In genomic region chr14:31650347-31650746, GRCm38 (mm10) we compare ENCODE assay signal across 18 mouse cellular contexts. TPM values are rescaled to one million over a fixed set of nuclear protein-coding genes. Genes with fewer than 3 reads are reported as not detected.
DNase-seq lines count a peak whose midpoint lies in the region; ATAC-seq and TF ChIP-seq lines count a peak whose summit lies in the region.
"Had no signal": no experiment of that assay in that cellular context is flagged by ENCODE, and none has a peak within 500 bp of the region (broad histone marks: within the 10 kb centered on the region; RNA-seq: fewer than 3 reads in every experiment).

No protein-coding gene starts in this region.

- intact Hi-C loops in gastrocnemius, adult 2 months (cut with DNase I): no loop called here
- intact Hi-C loops in left cerebral cortex, adult 2 months (cut with DNase I): no loop called here
- intact Hi-C loops in left cerebral cortex, postnatal 10 days (cut with DNase I): loop anchor here (10.0 kb wide), 1 partner anchor 294 kb away; no protein-coding TSS in a partner anchor

- ATAC-seq in megakaryocyte-erythroid progenitor cell, adult 5-6 weeks (replicated peaks; ENCODE audit: low FRiP score, low TSS enrichment, poor library complexity, severe bottlenecking): no peak
- ATAC-seq: forebrain, embryonic 13.5 days had no signal

- TF ChIP-seq CTCF in gastrocnemius, adult 2 months (IDR thresholded peaks at IDR 0.05): peak; percentile 30; the same call in 1 of the 2 replicates
- peak; percentile 31 for TF ChIP-seq CTCF in left cerebral cortex, adult 2 months (IDR thresholded peaks at IDR 0.05)

- DNase-seq in gastrocnemius, adult 2 months: no peak
- DNase-seq in gastrocnemius, postnatal 10 days: no peak
- DNase-seq in left cerebral cortex, adult 2 months (ENCODE audit: extremely low spot score in 1 of 2, low spot score in 2 of 2): no peak
- DNase-seq in left cerebral cortex, postnatal 10 days (ENCODE audit: extremely low spot score in 1 of 2, low spot score in 2 of 2): no peak
- peak; percentile 48 to 51 for DNase-seq in B cell, adult 2 months
- DNase-seq in R1 (ENCODE audit: low read depth, low spot score): peak; percentile 57
- no peak for DNase-seq in adrenal gland, adult 2 months
- DNase-seq: adrenal gland, postnatal 25 days; kidney, adult 11 months; lung, adult 2 months had no signal

- no peak overlapping the region for H3K4me3 ChIP-seq in gastrocnemius, adult 2 months
- H3K4me3 ChIP-seq in left cerebral cortex, adult 2 months: no peak overlapping the region
- H3K4me3 ChIP-seq: embryonic facial prominence, embryonic 15.5 days; forebrain, embryonic 13.5 days; heart, embryonic 10.5 days; myocyte had no signal

- no peak overlapping the region for H3K27ac ChIP-seq in gastrocnemius, adult 2 months
- H3K27ac ChIP-seq in left cerebral cortex, adult 2 months: no peak overlapping the region
- H3K27ac ChIP-seq: embryonic facial prominence, embryonic 15.5 days; forebrain, embryonic 13.5 days had no signal

RNA-seq across cellular contexts. Expression of gene Hacl1, which starts 9.3 kb away (rescaled TPM):
- total RNA-seq in gastrocnemius, adult 2 months (2021): 1 to 10 TPM; 4.9 to 5.7 TPM
- 10 to 100 TPM; 10.9 to 12.3 TPM for total RNA-seq in gastrocnemius, postnatal 10 days (2021)
- total RNA-seq in left cerebral cortex, adult 2 months (2021): 1 to 10 TPM; 4.4 to 6.7 TPM
- 1 to 10 TPM; 6.4 to 7.8 TPM for total RNA-seq in left cerebral cortex, postnatal 10 days (2021)
- total RNA-seq in megakaryocyte-erythroid progenitor cell, adult 5-6 weeks (2014; fragmentation: Nextera tagmentation): 5.2 and 13.0 TPM in 2 replicates
- 15.4 and 29.6 TPM in 2 replicates for total RNA-seq in megakaryocyte-erythroid progenitor cell, adult 5-6 weeks (2017)
- total RNA-seq in adrenal gland, adult 2 months (2021): 10 to 100 TPM; 38.9 to 67.1 TPM
- polyA plus RNA-seq in adrenal gland, adult 2 months (2012; rRNA removed): 10.8 and 15.2 TPM in 2 replicates

RNA-seq across cellular contexts. Expression of gene Btd, which starts 9.5 kb away (rescaled TPM):
- total RNA-seq in gastrocnemius, adult 2 months (2021): 1 to 10 TPM; 3.8 to 5.8 TPM
- 10 to 100 TPM; 11.0 to 11.1 TPM for total RNA-seq in gastrocnemius, postnatal 10 days (2021)
- total RNA-seq in left cerebral cortex, adult 2 months (2021): 1 to 10 TPM; 8.4 to 8.8 TPM
- 1 to 10 TPM; 7.4 to 9.9 TPM for total RNA-seq in left cerebral cortex, postnatal 10 days (2021)
- 5.4 and 10.4 TPM in 2 replicates for total RNA-seq in megakaryocyte-erythroid progenitor cell, adult 5-6 weeks (2014; fragmentation: Nextera tagmentation)
- total RNA-seq in megakaryocyte-erythroid progenitor cell, adult 5-6 weeks (2017): 5.6 and 7.4 TPM in 2 replicates
- 10 to 100 TPM; 55.6 to 63.4 TPM for total RNA-seq in adrenal gland, adult 2 months (2021)
- 45.8 and 46.2 TPM in 2 replicates for polyA plus RNA-seq in adrenal gland, adult 2 months (2012; rRNA removed)

RNA-seq across cellular contexts. Expression of gene Gm49387, which starts 9.7 kb away (rescaled TPM):
- under 1 TPM; 0.70 to 0.84 TPM for total RNA-seq in gastrocnemius, adult 2 months (2021)
- under 1 TPM in 1 of 2 experiments, not detected in 1; 0.56 TPM for total RNA-seq in gastrocnemius, postnatal 10 days (2021)
- not detected for total RNA-seq in left cerebral cortex, adult 2 months (2021)
- total RNA-seq in left cerebral cortex, postnatal 10 days (2021): under 1 TPM in 1 of 2 experiments, not detected in 1; 0.79 TPM
- not detected in 2 replicates for total RNA-seq in megakaryocyte-erythroid progenitor cell, adult 5-6 weeks (2014; fragmentation: Nextera tagmentation)
- not detected in 2 replicates for total RNA-seq in megakaryocyte-erythroid progenitor cell, adult 5-6 weeks (2017)
- total RNA-seq in adrenal gland, adult 2 months (2021): 1 to 10 TPM in 1 of 2 experiments, not detected in 1; 2.3 TPM
- polyA plus RNA-seq in adrenal gland, adult 2 months (2012; rRNA removed): 1.9 TPM in 1 of 2 replicates, not detected in the other
- total RNA-seq: gastrocnemius, adult 18-20 months had no signal
- polyA plus RNA-seq: C2C12; forebrain, embryonic 13.5 days; lung, adult 2 months; myocyte had no signal

RNA-seq across cellular contexts. Expression of gene Colq, which starts 59.2 kb away (rescaled TPM):
- total RNA-seq in gastrocnemius, adult 2 months (2021): 1 to 10 TPM; 5.8 to 7.5 TPM
- total RNA-seq in gastrocnemius, postnatal 10 days (2021): 10 to 100 TPM in 1 of 2 experiments, 1 to 10 TPM in 1; 8.9 to 10.2 TPM
- 1 to 10 TPM; 1.1 to 1.8 TPM for total RNA-seq in left cerebral cortex, adult 2 months (2021)
- 1 to 10 TPM; 2.0 to 3.3 TPM for total RNA-seq in left cerebral cortex, postnatal 10 days (2021)
- 0.76 TPM in 1 of 2 replicates, not detected in the other for total RNA-seq in megakaryocyte-erythroid progenitor cell, adult 5-6 weeks (2014; fragmentation: Nextera tagmentation)
- not detected in 2 replicates for total RNA-seq in megakaryocyte-erythroid progenitor cell, adult 5-6 weeks (2017)
- not detected for total RNA-seq in adrenal gland, adult 2 months (2021)
- polyA plus RNA-seq in adrenal gland, adult 2 months (2012; rRNA removed): 0.06 and 0.10 TPM in 2 replicates
- total RNA-seq: adrenal gland, postnatal 25 days had no signal
- polyA plus RNA-seq: C2C12; forebrain, embryonic 13.5 days; hindbrain, embryonic 11.5 days had no signal

Comparison
In these comparisons a context has a peak if more than half of its experiments do, and no peak if none do; other contexts are left out.
1. DNase-seq: peak in B cell, adult 2 months (2 of 2) and R1 (single experiment); none in gastrocnemius, adult 2 months (single experiment), gastrocnemius, postnatal 10 days (single experiment), left cerebral cortex, adult 2 months (0 of 2), left cerebral cortex, postnatal 10 days (0 of 2) and adrenal gland, adult 2 months (single experiment).
2. RNA of gene Btd, which starts 9.5 kb away (total RNA-seq): 55.6 to 63.4 TPM in adrenal gland, adult 2 months; 11.0 to 11.1 TPM in gastrocnemius, postnatal 10 days, 5.4 to 10.4 TPM in megakaryocyte-erythroid progenitor cell, adult 5-6 weeks, 7.4 to 9.9 TPM in left cerebral cortex, postnatal 10 days, 8.4 to 8.8 TPM in left cerebral cortex, adult 2 months and 3.8 to 5.8 TPM in gastrocnemius, adult 2 months; every median in the first group is over 4 times any median in the second.